Mouse (Mus musculus): ENCODE results near the gene Mboat7. TPM values are rescaled to one million over a fixed set of nuclear protein-coding genes. Genes with fewer than 3 reads are reported as not detected.
A peak's percentile ranks its signal among the peaks of the same experiment; 100 is the strongest.

Mboat7 gene
- total RNA-seq, 1 experiment from 2014 or later, result 37.0 TPM

- ATAC-seq (replicated peaks; ENCODE audit: low read depth, poor library complexity, severe bottlenecking), result peak; percentile 13
Observed at GRCm38 (mm10) chr7:3645488-3646025, 47.8 kb downstream of the Mboat7 start.

- ATAC-seq (replicated peaks; ENCODE audit: low read depth, poor library complexity, severe bottlenecking), result peak; percentile 88
Observed at GRCm38 (mm10) chr7:3644672-3645487, 48.4 kb downstream of the Mboat7 start, which contains the start of gene Cnot3. TSS of gene Cnot3 (plus strand) at chr7:3645268.

GRCm38 (mm10) chr7:3644348-3644671 lies 49.0 kb downstream of the Mboat7 start:
- no peak for ATAC-seq (replicated peaks; ENCODE audit: low read depth, poor library complexity, severe bottlenecking)

- no peak for ATAC-seq (replicated peaks; ENCODE audit: low read depth, poor library complexity, severe bottlenecking)
Observed at GRCm38 (mm10) chr7:3643843-3644242, 49.5 kb downstream of the Mboat7 start.

GRCm38 (mm10) chr7:3643412-3643811 lies 49.9 kb downstream of the Mboat7 start:
- ATAC-seq (replicated peaks; ENCODE audit: low read depth, poor library complexity, severe bottlenecking), result no peak

- ATAC-seq (replicated peaks; ENCODE audit: low read depth, poor library complexity, severe bottlenecking), result 0 out of 2 replicates have a peak, but pooled peaks have one; percentile 10
Observed at GRCm38 (mm10) chr7:3630478-3630815, 62.9 kb downstream of the Mboat7 start.

GRCm38 (mm10) chr7:3629543-3630477 lies 63.5 kb downstream of the Mboat7 start, which contains the start of the genes Tfpt and Prpf31:
TSS of gene Tfpt (minus strand) at chr7:3629929.
TSS of gene Prpf31 (plus strand) at chr7:3629985.
- peak; percentile 91 for ATAC-seq (replicated peaks; ENCODE audit: low read depth, poor library complexity, severe bottlenecking)

GRCm38 (mm10) chr7:3629030-3629429 lies 64.3 kb downstream of the Mboat7 start:
- no peak for ATAC-seq (replicated peaks; ENCODE audit: low read depth, poor library complexity, severe bottlenecking)

Other genes starting within 250 kb of the Mboat7 start
- not detected in 2 replicates for gene Tarm1, start 190.9 kb downstream of the Mboat7 start, total RNA-seq (2017)
- gene Oscar, start 77.4 kb downstream of the Mboat7 start, total RNA-seq (2017), result not detected in 2 replicates
- gene Ndufa3, start 76.2 kb downstream of the Mboat7 start, total RNA-seq (2017), result 132 and 142 TPM in 2 replicates
- 30.3 and 32.8 TPM in 2 replicates for gene Tfpt, start 63.6 kb downstream of the Mboat7 start, total RNA-seq (2017)
- 103 and 108 TPM in 2 replicates for gene Prpf31, start 63.5 kb downstream of the Mboat7 start, total RNA-seq (2017)
- 22.7 and 48.4 TPM in 2 replicates for gene Cnot3, start 48.3 kb downstream of the Mboat7 start, total RNA-seq (2017)
- 12.4 and 13.9 TPM in 2 replicates for gene Leng1, start 27.7 kb downstream of the Mboat7 start, total RNA-seq (2017)
- 2.8 and 3.5 TPM in 2 replicates for gene Tmc4, start 16.0 kb downstream of the Mboat7 start, total RNA-seq (2017)
- 22.9 and 29.2 TPM in 2 replicates for gene Tsen34, start 660 bp downstream of the Mboat7 start, total RNA-seq (2017)
- gene Rps9, start 10.5 kb upstream of the Mboat7 start, total RNA-seq (2017), result 1,976 and 2,051 TPM in 2 replicates
- gene Pirb, start 26.9 kb upstream of the Mboat7 start, total RNA-seq (2017), result 1.3 and 1.7 TPM in 2 replicates
- gene Gm15448, start 132.2 kb upstream of the Mboat7 start, total RNA-seq (2017), result 0.53 TPM in 1 of 2 replicates, not detected in the other
- gene Pira2, start 151.5 kb upstream of the Mboat7 start, total RNA-seq (2017), result 0.05 and 0.64 TPM in 2 replicates
- gene Gm14548, start 204.6 kb upstream of the Mboat7 start, total RNA-seq (2017), result 0.64 TPM in 1 of 2 replicates, not detected in the other
- gene Lilra6, start 222.0 kb upstream of the Mboat7 start, total RNA-seq (2017), result 0.37 TPM in 1 of 2 replicates, not detected in the other

All from common myeloid progenitor, adult 5-6 weeks (primary cell).